Mouse (Mus musculus) urinary bladder, postnatal 36 days (tissue): ENCODE results near the gene Itk.

Source experiments
- DNase-seq, 2 experiments: peaks; one replicate each; pipeline ENCODE4 v3.0.0; 2022; ENCODE audit warnings: low spot score in 2 of 2, mixed read lengths in 1 of 2

The Itk gene

DNA sequence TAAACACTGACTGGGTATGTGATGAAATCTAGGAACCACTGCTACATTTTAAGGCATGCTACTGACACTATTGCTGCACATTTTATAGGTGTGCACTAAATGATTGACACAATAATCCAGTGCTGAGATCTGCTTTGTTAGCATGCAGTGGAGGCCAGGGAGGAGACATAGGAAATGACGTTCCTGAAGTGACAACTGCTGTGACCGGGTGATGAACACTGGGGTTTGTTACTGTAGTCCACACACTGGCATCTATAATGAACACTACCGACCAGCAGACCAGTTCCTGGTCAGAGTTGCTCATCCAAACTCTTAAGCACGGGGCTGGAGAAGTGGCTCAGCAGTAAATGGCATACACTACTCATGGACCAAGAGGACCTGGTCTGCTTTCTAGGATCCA lies 4.1 kb upstream of the Itk start:
- DNase-seq: no peak

DNA sequence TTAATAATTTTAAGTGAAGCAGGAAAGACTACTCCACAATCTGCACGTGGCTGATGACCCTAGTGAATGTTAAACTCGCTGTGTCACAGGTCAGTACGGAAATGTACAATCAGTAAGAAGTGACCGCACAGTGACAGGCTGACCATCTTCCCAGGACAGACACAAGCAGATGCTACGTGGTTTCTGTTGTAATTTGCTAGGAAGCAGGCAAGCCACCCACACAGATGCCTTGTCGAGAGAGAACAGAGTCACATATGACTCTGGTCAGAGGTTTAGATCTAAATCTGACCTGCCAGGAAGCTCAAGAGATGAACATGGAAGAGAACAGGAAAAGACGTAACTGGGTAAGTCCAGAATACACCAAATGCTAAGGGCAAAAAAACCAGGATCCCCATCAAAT lies 3.6 kb upstream of the Itk start:
- DNase-seq: no peak

DNA sequence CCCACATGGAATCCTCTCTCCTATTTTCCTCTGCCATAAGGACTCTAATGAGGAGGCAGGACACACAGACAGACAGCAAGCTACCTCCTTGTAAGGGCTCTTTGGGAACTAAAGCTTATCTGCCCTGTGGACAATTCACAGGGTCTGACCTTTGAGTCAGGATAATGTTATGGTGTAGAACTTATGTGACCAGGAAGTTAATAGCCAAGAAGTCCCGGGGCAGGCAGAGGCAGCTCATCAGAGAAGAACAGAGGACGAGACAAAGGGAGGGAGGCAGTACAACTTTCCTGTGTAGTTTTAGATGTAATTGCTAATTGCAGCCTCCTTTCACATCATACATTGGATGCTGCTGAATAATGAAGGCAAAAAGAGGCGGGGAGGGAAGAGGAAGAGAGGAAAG lies 1.3 kb upstream of the Itk start:
- DNase-seq: no peak

DNA sequence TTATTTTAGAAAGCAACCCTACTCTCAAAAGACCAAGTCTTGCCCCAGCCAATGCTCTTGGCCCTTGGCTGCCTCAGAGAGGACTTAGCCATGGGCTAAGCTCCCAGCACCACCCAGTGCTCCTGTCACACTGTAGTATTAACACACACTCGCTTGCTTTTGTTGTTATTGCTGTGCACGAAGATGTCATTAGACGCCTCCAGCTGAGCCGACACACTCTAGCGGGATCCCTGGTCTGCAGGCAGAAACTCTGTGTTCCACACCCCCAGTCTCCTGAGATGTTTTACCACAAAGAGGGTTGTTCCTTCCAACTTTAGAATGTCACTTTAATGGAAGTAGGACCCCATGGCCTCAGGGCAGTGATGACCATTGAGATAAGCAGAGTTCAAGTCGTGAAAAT lies 877 bp downstream of the Itk start:
- no peak for DNase-seq

DNA sequence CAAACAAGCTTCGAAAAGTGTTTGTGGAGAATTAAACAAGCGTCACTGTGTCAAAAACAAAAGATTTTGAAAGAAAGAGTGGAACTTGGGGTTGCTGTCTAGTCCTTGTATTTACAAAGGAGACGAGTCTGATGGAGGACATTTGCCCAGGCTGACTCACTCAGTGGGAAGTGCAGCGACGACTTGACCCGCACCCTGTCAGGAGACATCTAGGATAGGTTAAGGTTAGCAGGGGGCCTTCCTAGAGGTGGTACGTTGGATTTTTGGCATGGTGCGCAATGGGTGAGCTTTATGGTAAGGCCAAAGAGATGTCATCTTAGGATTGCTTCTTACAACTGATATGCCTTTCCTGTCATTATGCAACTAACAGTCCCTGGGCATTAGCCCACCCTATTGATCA lies 2.3 kb downstream of the Itk start:
- DNase-seq: no peak

DNA sequence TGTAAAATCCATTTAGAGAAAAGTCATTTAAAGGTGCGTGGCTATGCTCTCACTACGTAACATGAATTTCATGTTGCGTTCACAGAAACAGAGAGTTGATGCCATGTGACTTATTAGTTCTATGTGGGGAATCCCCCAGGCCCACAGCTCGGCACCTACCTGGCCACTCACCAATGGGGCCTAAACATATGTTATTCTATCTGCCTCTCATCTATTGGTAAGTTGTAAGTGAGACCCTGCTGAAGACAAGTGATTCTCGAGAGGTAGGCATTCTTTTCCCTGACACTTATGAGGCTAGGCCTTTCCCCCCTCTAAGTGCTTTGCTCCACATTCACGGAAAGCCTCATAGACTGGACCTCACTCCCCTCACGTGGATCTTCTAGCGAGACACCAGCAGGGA lies 2.8 kb downstream of the Itk start:
- DNase-seq: no peak

DNA sequence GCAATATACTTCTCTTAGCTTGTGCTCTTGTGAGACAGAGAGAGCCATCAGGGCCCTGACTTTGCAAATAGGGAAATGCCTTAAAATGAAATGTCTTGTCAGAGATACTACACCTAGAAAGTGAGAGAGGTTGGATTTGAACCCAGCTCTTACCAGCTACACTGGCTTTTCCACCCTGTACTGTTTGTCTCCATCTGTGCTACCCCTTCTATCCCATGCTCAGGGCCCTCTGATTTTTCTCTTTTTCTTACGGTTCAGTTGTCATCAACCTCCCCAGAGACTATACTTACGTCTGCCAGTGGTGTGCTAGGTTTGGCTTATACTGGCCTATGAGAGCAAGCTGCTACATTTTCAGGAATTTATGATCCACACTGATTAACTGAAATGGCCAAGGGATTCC lies 4.4 kb downstream of the Itk start:
- DNase-seq: no peak

DNA sequence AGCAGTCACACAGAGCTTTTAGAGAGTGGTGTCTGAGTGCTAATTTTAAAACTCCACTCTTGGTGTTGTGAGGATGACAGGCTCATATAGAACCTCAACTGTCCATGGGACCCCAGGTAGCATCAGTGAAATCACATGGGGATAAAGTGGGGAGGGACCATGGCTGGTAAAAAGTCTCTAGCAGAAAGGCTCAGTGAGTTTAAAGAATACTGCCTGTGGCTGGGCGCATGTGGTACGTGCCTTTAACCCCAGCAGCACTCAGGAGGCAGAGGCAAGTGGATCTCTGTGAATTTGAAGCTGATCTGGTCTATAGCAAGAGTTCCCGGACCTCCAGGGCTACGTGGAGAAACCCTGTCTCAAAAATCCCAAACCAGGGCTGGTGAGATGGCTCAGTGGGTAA lies 6.8 kb downstream of the Itk start:
- DNase-seq: no peak

DNA sequence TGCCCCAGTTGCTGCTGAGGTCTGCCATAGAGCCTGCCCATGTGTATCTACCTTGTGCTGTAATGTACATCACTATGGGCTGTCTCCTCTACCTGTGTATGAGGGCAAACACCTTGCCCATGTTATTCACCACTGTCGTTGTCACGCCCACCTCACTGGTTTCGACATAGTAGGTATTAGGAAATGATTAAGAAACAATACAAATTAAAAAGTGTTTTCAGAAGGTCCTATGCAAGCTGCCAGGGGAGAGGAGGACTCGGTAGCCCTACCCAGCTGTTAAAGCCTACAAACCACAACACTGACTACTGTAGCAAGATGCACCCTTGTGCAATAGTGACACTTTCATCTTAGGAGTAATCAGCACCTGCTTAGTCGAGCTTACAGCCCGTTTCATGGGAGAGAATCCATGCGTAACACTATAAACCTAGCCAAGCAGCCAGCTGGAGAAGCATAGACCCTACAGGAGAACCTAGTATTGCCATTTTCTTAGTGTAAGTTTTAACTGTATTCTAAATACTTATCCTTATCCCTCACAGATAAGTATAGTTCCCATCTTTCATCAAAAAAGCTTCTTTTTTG lies 9.1 kb downstream of the Itk start:
- no peak for DNase-seq

DNA sequence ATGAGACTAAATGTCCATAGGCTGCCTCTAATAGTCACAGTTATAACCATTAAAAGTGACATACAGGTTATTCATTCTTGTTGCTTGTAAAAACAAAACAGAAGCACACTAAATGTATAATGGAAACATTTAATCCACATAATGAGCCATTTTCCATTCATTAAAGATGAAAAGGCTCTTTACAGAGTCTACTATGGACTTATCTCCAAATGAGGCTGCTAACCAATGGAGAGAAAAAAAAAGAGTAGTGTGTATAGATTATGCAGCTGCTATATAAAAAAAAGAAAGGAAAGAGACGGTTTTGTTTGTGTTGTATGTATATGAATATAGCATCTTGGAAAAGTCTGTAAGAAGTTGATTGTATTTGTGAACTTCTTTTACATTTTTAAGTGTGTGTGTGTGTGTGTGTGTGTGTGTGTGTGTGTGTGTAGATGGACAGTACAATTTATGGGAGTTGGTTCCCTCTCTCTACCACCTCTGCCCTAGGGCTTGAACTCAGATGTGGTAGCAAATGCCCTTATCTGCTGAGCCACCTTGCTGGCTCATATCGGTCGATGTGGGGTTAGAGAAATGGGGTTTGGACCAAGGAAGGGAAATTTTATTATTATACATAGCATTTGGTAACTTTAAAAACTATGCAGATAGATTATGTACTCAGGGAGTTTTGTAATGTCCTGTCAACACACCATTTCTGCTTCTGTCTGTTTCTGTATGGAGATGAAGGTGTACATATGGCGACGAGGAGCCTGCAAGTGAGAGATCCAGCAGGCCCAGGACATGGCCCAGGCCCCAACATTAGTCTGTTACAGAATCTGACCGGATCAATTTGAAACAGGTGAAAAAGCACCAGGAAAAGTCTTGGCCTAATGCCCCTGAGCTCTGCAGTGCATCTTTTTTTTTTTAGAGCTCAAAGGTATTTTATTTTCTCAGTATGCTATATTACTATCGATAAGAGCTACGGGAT lies 11.2 kb downstream of the Itk start:
- no peak for DNase-seq

DNA sequence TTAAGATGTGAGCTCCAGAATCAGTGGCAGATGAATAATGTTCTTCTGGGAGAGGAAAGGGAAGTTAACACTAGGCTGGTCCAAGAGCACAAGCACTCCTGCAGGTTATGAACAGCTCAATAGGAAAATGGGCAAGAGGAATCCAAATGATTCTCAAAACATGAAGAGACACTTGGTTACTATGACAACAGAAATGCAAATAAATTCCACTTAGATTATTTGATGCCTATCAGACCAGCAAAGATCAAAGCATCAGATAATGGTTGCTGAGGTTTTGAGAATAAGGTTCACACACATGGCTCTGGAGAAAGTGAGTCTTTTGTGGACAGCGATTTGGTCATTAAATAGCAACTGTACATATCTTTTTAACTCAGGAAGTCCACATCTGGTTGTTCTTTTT lies 12.0 kb downstream of the Itk start:
- no peak for DNase-seq

DNA sequence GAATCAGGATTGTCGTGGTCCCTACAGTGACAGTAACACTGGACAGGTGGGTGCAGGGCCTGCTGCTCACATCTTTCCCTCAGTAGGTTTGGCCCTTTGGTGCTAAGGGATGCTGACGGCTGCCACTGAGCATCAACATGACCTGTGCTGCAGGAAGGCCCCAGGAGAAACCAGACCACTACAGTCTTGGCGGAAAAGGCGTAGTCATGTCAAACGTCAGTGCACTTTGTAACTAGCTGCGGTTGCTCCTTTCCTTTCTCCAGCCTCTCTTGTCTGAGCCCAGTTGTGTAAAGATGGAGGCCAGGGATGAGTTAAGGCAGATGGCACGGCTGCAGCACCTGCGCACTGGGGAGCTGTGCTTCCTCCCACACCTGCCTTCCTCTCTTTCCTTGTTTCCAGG lies 14.3 kb downstream of the Itk start:
- DNase-seq: no peak

DNA sequence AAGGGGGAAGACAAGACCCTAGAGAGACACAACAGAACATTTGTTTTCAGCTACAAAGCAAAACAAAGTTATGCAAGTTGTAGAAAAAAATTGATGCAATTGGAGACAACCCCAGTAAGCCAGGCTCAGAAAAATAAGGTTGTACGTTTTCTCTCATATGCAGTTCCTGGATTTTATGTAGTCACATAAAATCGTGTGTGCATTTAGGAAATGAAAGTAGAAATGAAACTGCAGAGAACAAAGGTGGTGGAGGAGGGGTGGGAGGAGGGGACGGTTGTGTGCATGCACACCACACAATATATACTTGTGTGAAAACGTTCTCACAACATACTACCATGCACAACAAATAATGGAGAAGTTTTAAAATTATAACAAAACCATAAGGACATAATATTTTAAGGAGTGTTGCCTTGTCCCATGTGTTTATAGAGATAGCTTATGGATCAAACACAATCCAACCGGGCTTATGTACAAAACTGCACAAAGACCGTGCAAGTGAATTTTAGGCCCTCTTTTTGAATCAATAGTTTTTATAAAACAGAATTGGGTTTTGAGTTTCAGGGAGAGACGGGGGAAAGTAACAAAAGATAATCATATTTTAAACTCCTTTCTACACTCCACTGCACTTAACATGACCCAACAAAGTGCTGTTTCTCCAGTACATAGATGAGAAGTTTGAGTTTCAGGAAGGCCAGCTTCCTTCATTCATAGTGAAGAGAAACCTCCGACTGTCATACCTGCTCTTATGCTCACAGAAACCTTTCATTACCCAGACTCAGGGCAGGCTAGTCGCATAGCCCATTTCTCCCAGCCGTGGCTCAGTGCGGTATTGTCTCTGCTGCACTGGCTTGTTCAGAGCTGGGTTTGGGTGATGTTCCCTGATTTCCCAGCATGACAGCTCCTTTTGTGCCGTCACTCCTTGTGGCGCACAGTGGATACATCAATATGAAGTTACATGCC lies 16.0 kb downstream of the Itk start:
- no peak for DNase-seq

DNA sequence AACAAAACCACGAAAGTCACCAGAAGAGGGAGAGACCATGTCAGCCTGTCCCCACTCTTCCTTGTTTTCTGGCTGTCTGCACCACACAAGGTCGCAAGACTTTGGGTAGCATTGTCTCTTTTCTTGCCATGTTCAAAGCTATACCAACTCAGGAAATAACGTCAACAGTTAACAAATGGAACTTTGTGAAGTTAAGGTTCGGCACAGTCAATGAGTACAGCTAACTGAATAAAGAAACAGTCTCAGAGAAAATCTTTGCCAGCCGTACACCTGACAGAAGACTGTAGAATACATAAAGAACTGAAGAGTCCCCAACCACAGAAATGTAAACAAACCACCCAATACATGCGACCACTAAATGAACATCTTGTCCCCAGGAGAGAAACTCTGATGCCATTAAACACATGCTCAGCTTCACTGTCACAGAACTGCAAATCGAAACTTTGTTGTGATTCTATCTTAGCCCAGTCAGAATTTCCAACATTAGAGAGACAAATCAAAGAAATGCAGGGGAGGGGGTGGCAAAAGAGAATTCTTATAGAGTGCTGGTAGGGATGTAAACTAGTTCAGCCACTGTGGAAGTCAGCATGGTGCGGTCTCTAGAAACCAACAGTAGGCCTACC lies 16.9 kb downstream of the Itk start:
- no peak for DNase-seq

DNA sequence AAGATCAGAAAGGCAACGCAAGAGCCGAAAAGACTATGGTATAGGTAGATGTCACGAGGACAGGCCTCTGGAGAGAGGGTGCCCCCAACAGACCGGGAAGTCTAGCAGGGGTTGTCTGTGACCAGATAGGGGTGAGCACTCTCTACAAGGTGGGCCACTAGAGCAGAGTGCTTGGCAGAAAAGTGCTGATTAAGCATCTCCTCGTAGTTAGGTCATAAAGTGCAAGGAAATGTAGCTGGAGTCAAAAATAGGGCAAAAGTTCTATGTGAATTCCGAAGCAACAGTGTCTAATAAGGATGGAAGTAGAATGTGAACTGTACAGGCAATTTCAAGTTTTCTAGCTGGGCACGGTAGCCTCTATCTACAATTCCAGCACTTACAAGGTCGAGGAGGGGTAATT lies 18.1 kb downstream of the Itk start:
- no peak for DNase-seq

DNA sequence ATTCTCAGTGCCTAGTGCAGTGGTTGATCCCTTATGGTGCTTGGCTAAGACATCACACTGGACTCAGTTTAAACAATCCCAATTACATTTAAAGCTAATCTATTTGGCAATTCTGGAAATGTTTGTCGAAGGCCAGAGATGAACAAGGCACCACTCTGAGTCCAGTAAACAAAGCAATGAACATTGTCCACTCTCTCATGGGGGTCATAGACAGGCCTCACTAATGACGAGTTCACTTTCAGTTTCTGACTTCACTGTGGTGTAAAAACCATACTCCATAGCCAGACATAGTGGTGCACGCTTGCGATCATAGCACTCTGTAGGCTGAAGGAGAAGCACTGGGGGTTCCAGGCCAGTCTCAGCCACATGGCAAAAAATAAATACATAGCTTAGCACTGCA lies 18.9 kb downstream of the Itk start:
- DNase-seq: no peak

DNA sequence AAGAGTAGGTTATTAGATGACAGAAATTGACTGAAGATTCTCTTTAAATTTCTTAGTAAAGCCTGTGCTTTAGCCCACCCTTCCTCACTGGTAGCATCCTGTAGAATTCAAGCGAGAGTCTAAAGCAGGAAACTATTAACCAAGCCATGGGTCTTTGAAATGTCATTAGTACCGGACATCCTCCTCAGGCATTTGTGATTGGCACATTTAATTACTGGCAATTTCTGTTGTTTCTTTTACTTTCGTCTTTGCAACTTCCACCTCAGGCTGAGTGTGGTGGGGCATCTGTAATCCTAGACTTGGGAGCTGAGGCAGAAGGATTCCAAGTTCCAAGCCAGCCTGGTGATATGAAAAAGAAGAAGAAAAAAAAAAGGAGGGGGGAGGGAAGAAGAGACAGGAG lies 23.0 kb downstream of the Itk start:
- no peak for DNase-seq

DNA sequence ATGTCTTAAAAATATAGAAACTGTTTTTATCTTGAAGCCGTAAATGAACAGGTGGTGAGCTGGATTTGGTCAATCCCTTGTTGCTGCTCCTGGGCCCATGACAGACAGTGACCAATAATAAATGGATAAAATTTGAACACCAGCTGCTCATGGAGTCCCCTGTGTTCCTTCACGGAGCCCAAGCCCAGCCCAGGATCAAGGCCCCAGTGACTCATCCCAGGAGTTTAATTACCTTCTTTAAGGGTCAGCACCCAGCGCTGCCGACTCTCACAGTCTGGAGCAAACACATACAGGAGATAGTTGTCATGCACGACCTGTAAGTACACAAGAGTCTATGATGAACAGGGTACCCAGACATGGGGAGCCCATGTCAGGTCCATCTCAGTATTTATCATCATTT lies 23.6 kb downstream of the Itk start:
- DNase-seq: no peak

DNA sequence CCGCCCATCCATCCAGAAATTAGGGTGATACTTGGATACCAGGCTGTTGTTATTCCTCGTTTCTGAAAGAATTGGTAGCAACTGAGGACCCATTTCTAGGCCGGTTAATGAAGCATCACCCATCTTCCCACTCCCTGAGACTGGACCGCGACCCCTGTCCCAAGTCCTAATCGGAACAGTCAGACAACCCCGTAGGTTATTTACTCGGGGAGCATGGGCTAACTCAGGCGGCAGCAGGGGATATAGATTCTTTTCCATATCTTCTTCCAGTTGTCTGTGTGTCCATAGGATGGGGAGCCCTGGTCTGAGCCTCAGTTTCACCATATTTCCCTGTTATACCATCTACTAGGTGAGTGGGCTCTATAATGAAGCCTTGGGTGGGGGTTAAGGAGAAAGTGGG lies 25.5 kb downstream of the Itk start:
- no peak for DNase-seq

DNA sequence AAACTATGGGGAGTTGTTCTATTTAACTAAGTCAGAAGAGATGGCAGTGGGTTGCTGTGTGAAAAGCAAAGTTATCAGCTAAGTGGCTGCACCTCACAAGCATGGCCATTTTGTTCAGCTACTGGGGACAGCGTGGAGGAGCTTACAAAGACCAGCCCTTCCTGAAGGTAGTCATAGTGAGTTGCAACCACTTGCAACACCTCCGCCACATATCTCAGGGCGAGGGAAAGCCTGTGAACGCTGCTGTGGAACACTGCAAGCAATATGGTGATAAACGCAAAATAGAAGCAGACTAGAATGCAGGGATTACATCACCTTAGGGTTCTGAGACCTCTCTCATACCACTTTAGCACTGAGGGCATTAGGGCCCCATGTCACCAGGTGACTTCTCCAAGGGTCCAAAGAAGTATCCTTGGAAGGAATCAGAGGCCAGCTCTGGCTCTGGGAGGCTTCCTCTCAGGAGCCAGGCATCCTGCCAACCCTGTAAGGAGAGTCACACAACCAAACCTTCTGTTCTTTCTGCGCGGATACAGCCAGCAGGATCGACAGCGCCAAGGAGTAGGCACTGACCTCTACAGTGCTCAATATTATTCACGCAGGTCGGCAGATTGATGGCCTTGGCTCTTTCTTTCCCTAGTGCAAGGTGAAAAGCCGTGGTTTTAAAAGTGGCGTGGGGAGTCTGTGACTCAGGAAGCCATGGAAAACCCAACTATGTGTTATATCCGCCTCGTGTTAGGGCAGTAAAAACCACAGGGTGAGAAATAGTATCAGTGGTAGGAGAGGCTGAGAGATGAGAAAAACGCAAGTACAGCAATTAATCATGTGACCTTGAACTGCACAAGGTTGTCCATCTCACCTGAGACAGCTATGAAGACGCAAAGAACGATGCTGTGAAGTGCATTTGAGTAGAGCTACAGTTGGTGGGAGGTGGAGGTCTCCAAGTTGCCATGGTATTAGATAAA lies 27.0 kb downstream of the Itk start:
- DNase-seq: no peak
